Mouse (Mus musculus): ENCODE measurements around the gene Dennd1b. TPM values are rescaled to one million over a fixed set of nuclear protein-coding genes. Genes with fewer than 3 reads are reported as not detected.

The Dennd1b gene
- polyA plus RNA-seq, 1 experiment from 2014 or later, result 7.4 TPM

DNA sequence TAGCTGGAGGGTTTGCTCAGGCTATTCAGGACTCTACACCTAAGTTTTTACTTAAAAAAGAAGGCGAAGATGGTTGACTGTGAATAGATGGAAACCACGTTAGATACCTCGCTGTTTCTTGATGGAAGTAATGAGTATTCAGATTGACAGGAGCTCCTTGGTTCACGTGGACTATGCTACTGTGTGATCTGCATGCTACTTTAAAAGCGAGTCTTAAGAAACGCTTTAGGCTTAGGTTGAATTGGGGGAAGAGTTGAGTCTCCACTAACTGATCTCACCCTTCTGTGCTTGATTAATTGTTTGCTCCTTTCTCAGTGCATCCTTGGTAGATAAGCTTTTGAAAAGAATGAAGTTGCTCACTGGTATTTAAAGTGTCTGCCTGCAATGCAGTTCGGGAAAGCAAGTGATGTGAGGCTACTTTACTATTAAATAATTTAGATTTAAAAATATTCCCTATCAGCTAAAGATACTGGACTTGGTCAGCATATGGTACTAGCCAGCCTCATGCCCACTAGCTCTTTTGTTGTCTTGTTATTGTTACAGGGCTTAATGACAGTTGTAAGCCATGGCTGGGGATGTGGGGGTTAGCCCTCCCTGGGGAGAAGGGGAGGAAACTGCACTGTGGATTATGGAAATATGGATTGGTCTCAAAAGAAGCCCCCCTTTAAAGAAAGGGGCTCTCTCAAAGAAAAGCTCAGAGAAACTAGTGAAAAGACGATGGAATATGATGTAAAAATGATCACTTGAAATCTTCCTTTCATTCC lies 62.8 kb downstream of the Dennd1b start:
- Histone ChIP-seq H3K4me2 (no peak overlapping the region), H3K27ac (no peak overlapping the region), H3K4me3 (no peak overlapping the region), H3K27me3 (no peaks in the 10 kb centered on the region), H3K4me1 (no peaks in the 10 kb centered on the region), H3K9ac (no peak overlapping the region), H3K36me3 (no peaks in the 10 kb centered on the region), H3K9me3 (no peaks in the 10 kb centered on the region)
- no peak for ATAC-seq (ENCODE audit: insufficient number of reproducible peaks, insufficient read depth, low FRiP score, low TSS enrichment, low read depth)
- 62% methylated on average over 8 of the region's 8 CpGs for WGBS

DNA sequence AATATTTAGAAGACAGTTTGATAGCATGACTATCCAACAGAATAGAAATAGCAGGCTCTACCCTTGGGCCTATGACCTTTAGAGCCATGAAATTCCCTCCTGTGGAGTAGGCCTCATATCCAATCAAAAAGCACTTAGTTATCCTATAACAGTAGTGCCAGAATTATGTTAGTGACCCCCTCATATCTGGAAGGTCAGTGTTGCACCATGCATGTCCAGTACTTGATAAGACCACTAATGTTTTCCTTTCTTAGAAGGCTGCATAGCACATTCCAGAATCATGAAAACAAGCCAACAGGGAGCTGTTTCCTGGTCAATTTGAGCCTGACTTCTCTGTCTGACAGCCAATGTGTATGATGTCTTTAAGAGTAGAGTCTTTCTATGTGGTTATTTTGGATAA lies 66.3 kb downstream of the Dennd1b start:
- H3K4me3 ChIP-seq, result no peak overlapping the region
- ATAC-seq (ENCODE audit: insufficient number of reproducible peaks, insufficient read depth, low FRiP score, low TSS enrichment, low read depth), result no peak

DNA sequence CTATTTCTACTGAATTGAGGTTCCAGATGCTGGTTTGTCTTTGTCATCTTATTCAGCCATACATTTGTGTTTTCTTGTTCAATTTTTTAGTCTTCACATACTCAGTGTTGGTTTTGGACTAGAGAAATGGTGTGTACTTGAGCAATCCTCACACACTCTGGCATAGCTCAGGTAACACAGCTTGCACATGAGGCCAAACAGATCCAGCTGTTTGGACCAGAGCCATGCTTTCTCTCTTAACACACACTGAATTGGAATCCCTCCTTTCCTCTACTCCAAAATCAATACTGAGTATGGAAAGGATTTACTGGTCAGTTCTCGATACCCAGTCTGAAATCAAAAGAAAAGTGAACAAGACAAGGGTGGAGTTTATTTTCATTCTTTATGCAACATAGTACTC lies 69.2 kb downstream of the Dennd1b start:
- Histone ChIP-seq H3K9ac (no peak overlapping the region), H3K9me3 (no peaks in the 10 kb centered on the region), H3K27me3 (no peaks in the 10 kb centered on the region), H3K27ac (no peak overlapping the region), H3K4me3 (no peak overlapping the region), H3K4me2 (no peak overlapping the region), H3K4me1 (no peaks in the 10 kb centered on the region), H3K36me3 (no peaks in the 10 kb centered on the region)
- ATAC-seq (ENCODE audit: insufficient number of reproducible peaks, insufficient read depth, low FRiP score, low TSS enrichment, low read depth), result no peak
- 69% methylated on average over 1 of the region's 1 CpGs for WGBS

More for the DNA sequence above, 66.3 kb downstream of the Dennd1b start:
- Histone ChIP-seq H3K4me2 (no peak overlapping the region), H3K9ac (no peak overlapping the region), H3K9me3 (no peaks in the 10 kb centered on the region), H3K27me3 (no peaks in the 10 kb centered on the region), H3K4me1 (no peaks in the 10 kb centered on the region), H3K36me3 (no peaks in the 10 kb centered on the region), H3K27ac (no peak overlapping the region)

DNA sequence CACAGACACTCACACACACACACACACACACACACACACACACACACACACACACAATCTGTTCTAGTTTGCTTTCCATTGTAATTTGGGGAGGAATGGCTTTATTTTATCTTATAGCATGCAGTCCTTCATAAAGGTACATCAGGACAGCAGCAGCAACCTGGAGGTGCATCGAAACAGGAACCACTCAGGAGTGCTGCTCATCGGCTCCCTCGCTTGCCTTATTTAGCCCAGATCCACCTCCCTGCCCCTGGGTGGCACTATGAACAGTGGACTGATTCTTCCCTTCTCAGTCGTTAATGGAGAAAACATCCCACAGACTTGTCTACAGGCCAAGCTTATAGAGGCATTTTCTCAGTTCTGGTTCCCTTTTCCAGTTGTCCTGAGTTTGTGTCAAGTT lies 71.9 kb downstream of the Dennd1b start:
- H3K9me3 ChIP-seq, result no peaks in the 10 kb centered on the region
- H3K36me3 ChIP-seq, result no peaks in the 10 kb centered on the region
- no peak overlapping the region for H3K27ac ChIP-seq
- ATAC-seq (ENCODE audit: insufficient number of reproducible peaks, insufficient read depth, low FRiP score, low TSS enrichment, low read depth), result no peak
- H3K27me3 ChIP-seq, result no peaks in the 10 kb centered on the region
- no peak overlapping the region for H3K9ac ChIP-seq
- no peak overlapping the region for H3K4me3 ChIP-seq
- WGBS, result 64% methylated on average over 4 of the region's 4 CpGs
- no peaks in the 10 kb centered on the region for H3K4me1 ChIP-seq
- H3K4me2 ChIP-seq, result no peak overlapping the region

DNA sequence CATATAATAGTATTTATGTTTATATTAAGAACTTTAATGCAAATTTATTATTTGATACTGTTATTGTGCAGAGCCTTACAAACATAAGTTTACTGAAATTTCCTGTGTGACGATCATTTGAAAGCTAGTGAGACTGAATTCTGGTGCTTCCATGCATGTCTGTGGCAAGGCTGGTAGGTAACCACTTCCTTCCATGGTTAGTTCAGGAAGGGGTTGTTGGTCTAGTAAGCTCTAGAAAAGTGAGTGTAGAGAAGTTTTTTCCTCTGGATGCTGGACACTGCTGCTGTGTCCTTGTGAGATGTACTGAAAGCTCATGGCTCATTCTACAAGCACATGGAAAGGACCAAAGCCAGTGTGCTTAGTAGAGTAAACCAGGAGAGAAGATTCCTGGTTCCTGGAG lies 73.1 kb downstream of the Dennd1b start:
- Histone ChIP-seq H3K9me3 (no peaks in the 10 kb centered on the region), H3K4me2 (no peak overlapping the region), H3K27me3 (no peaks in the 10 kb centered on the region), H3K9ac (no peak overlapping the region), H3K4me3 (no peak overlapping the region), H3K27ac (no peak overlapping the region), H3K36me3 (no peaks in the 10 kb centered on the region), H3K4me1 (no peaks in the 10 kb centered on the region)
- 84% methylated on average over 1 of the region's 1 CpGs for WGBS
- no peak for ATAC-seq (ENCODE audit: insufficient number of reproducible peaks, insufficient read depth, low FRiP score, low TSS enrichment, low read depth)

DNA sequence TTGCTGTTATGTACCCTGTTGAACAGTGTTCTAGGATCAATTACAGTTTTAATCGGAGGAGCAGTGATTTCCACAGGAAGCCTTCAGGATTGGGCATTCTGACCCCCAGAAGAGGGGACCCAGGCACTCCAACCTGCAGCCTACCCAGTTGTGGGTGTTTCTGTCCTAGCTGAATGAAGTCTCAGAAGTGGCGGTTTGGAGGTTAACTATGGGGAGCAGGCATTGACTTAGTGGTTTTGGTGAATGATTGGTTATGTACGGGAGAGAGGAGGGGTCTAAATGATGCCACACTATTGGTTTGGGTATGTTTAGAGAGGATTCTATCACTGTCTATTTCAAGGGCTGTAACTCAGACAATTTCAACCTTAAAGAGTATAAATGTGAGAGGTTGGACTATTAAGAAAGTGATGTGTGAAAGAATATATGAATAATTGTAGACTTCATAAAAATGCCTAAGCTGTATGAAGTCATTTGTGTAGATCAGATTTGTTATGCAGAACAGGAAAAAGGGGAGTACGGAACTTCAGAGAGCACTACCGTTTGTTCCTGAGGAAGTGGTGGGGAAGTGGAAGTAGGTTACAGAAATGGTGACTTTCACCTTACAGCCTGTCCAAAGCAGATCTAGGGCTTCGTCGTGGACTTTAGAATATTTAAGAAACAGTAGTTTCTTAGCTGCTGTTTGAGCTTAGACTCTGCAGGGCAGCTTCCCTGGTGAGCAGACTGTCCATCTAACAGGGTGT lies 73.7 kb downstream of the Dennd1b start:
- no peak overlapping the region for H3K27ac ChIP-seq
- H3K4me1 ChIP-seq, result no peaks in the 10 kb centered on the region
- H3K4me3 ChIP-seq, result no peak overlapping the region
- no peak for ATAC-seq (ENCODE audit: insufficient number of reproducible peaks, insufficient read depth, low FRiP score, low TSS enrichment, low read depth)
- H3K27me3 ChIP-seq, result no peaks in the 10 kb centered on the region
- no peaks in the 10 kb centered on the region for H3K36me3 ChIP-seq
- 50% methylated on average over 7 of the region's 7 CpGs for WGBS
- no peak overlapping the region for H3K4me2 ChIP-seq
- no peak overlapping the region for H3K9ac ChIP-seq
- no peaks in the 10 kb centered on the region for H3K9me3 ChIP-seq

DNA sequence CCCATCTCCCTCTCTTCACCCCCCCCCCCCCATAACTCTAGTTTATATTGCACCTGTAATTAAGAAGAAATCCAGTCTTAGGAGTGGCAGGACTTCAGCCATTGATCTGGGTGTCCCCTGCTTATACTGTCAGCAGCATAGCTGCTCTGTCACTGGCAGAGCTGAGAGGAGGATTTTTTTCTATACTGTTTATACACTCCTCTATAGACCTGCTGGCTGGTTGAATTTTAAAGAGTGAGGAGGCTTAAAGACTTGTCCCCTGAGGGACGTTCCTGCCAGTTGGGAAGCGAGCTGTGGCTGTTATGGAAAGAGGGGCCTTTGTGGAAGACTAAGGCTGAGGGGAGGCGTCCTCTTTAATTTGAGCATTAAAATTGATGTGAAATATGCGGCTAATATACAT lies 74.8 kb downstream of the Dennd1b start:
- ATAC-seq (ENCODE audit: insufficient number of reproducible peaks, insufficient read depth, low FRiP score, low TSS enrichment, low read depth), result no peak
- H3K4me2 ChIP-seq, result no peak overlapping the region

DNA sequence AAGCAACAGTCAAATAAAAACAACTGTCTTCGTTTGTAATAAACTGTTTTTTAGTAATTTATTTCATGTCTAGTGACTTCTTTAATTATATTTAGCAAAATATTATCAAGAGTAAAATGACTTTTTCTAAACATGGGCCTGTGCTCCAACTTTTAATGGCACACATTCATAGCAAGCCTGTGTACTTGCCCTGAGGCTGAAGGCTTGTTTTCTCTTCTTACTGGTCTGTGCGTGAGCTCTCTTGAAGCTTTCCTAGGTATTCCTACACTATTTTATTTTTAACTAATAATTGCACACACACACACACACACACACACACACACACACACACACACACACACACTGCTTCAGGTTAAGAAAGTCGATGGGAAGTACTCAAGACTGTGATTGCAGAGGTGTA lies 75.4 kb downstream of the Dennd1b start:
- no peaks in the 10 kb centered on the region for H3K36me3 ChIP-seq
- no peak for ATAC-seq (ENCODE audit: insufficient number of reproducible peaks, insufficient read depth, low FRiP score, low TSS enrichment, low read depth)
- H3K4me3 ChIP-seq, result no peak overlapping the region
- H3K4me1 ChIP-seq, result no peaks in the 10 kb centered on the region
- H3K27ac ChIP-seq, result no peak overlapping the region
- H3K4me2 ChIP-seq, result no peak overlapping the region
- H3K27me3 ChIP-seq, result no peaks in the 10 kb centered on the region
- H3K9ac ChIP-seq, result no peak overlapping the region
- WGBS, result 39% methylated on average over 3 of the region's 3 CpGs
- H3K9me3 ChIP-seq, result no peaks in the 10 kb centered on the region

More for the DNA sequence above, 74.8 kb downstream of the Dennd1b start:
- H3K9me3 ChIP-seq, result no peaks in the 10 kb centered on the region
- H3K27me3 ChIP-seq, result no peaks in the 10 kb centered on the region
- H3K36me3 ChIP-seq, result no peaks in the 10 kb centered on the region
- WGBS, result 28% methylated on average over 4 of the region's 4 CpGs
- H3K4me3 ChIP-seq, result no peak overlapping the region
- no peaks in the 10 kb centered on the region for H3K4me1 ChIP-seq
- no peak overlapping the region for H3K27ac ChIP-seq
- H3K9ac ChIP-seq, result no peak overlapping the region

DNA sequence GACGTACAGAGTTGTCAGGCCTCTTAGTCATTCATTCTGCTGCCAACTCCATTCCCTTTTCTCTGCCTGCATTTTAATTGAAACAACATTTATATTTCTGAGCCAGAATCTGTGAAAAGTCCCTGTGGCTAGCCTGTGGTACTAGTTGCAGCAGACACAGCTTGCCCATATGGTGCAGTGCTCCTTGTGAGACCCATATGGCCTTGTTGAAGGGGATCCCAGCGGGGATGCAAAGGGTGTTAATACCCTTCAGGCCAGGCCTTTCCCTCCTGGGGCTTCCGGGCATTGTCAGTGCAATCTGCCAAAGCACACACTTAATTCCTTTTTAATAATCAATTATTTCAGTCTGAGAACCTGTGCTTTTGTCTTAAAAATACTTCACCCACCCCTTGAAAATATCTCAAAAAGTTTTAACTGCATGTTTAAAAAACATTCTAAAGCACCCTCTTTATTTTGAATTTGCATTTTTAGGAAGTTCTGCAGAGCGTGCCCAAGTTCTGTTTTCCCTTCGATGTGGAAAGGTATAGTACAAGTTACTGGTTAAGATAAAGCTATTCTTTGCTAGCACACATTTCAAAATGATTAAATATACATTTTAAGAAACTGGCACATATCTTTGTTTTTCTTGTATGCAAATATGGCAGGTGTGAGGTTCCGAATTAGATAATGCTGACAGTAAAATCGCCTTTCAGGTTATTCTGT lies 76.4 kb downstream of the Dennd1b start:
- no peaks in the 10 kb centered on the region for H3K36me3 ChIP-seq
- H3K9me3 ChIP-seq, result no peaks in the 10 kb centered on the region
- no peaks in the 10 kb centered on the region for H3K4me1 ChIP-seq
- 60% methylated on average over 7 of the region's 7 CpGs for WGBS
- no peaks in the 10 kb centered on the region for H3K27me3 ChIP-seq
- H3K27ac ChIP-seq, result no peak overlapping the region
- H3K4me3 ChIP-seq, result no peak overlapping the region
- no peak overlapping the region for H3K4me2 ChIP-seq
- H3K9ac ChIP-seq, result no peak overlapping the region
- ATAC-seq (ENCODE audit: insufficient number of reproducible peaks, insufficient read depth, low FRiP score, low TSS enrichment, low read depth), result no peak

DNA sequence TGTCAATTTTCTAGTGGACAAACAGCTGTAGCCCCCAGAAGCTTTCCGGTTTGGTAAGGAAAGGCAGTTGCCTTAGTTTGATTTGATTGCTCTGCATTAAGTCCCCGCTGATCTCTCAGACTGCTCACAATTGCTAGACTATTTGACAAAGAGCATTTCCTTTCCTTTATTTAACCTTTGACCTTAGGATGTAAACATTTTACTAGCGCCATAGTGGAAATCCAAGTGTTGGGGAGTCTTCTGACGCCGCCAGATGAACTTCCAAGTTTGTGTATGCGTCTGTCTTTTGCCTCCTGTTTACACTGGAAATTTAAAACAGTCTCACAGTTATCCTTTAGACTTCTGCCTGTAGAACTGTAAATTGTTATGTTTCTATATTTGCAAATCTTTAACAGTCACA lies 85.8 kb downstream of the Dennd1b start:
- H3K9ac ChIP-seq, result no peak overlapping the region
- 22% methylated on average over 6 of the region's 6 CpGs for WGBS

DNA sequence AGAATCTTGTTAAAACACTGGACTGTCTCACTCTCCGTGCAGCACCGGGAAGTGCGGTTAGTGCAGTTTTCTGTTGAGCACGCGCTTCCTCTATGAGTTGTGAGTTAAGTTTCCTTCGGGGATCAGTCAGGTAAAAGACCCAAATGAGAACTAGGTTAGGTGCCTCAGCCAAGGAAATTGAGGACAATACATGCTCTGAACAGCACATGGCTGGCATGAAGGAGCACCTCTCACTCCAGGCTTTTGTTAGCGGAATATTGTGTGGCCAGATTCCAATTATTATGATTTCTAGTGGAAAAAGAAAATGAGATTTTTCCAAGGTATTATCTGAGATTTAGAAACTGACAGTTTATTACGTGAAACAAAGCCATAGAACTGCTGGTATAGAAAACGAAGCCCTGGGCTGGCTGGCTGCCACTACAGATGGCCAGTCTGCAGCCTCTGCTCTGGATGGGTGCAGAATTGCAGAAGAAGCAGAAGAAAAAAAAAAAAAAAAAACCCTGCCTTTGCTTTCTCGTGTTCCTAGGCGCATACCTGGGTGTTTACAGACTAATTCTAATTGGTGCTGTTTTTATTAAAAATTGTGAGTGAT lies 86.7 kb downstream of the Dennd1b start:
- Histone ChIP-seq H3K4me3 (no peak overlapping the region), H3K36me3 (no peaks in the 10 kb centered on the region), H3K4me2 (no peak overlapping the region), H3K9ac (no peak overlapping the region), H3K9me3 (no peaks in the 10 kb centered on the region), H3K4me1 (0 out of 2 replicates have a peak, but pooled peaks cover 5% of the 10 kb centered on the region), H3K27me3 (no peaks in the 10 kb centered on the region), H3K27ac (no peak overlapping the region)
- 63% methylated on average over 11 of the region's 11 CpGs for WGBS
- no peak; the same call in 1 of the 2 replicates for ATAC-seq (ENCODE audit: insufficient number of reproducible peaks, insufficient read depth, low FRiP score, low TSS enrichment, low read depth)

More for the DNA sequence above, 85.8 kb downstream of the Dennd1b start:
- no peak for ATAC-seq (ENCODE audit: insufficient number of reproducible peaks, insufficient read depth, low FRiP score, low TSS enrichment, low read depth)
- Histone ChIP-seq H3K4me3 (no peak overlapping the region), H3K27me3 (no peaks in the 10 kb centered on the region), H3K4me1 (0 out of 2 replicates have a peak, but pooled peaks cover 5% of the 10 kb centered on the region), H3K9me3 (no peaks in the 10 kb centered on the region), H3K4me2 (no peak overlapping the region), H3K36me3 (no peaks in the 10 kb centered on the region), H3K27ac (no peak overlapping the region)
